Mouse (Mus musculus) stomach, postnatal 0 days (tissue): ENCODE measurements around the gene Xbp1. TPM values are rescaled to one million over a fixed set of nuclear protein-coding genes. Genes with fewer than 3 reads are reported as not detected.
A peak's percentile ranks its signal among the peaks of the same experiment; 100 is the strongest.

Experiments
- ATAC-seq: fragments of 200-750 bp; cut with Nextera tagmentation; 2 replicates; pipeline ENCODE4 v1.8.0; 2017; ENCODE audit not compliant: low FRiP score, low TSS enrichment
- DNase-seq: peaks from one replicate; pipeline ENCODE4 v3.0.0-alpha.2; 2016; ENCODE audit warnings: low spot score
- H3K27ac ChIP-seq: fragments of 300-500 bp; sonication (generic); replicated peaks from 2 replicates; pipeline ENCODE4 v1.5.1; 2014; ENCODE audit warnings: mild to moderate bottlenecking, control low read depth
- H3K27me3 ChIP-seq: fragments of 300-500 bp; sonication (generic); 2 replicates; pipeline ENCODE4 v1.6.1; 2014; ENCODE audit warnings: low read length; ENCODE audit not compliant: control insufficient read depth, insufficient read depth
- H3K36me3 ChIP-seq: fragments of 300-500 bp; sonication (generic); 2 replicates; pipeline ENCODE4 v1.6.1; 2014; ENCODE audit warnings: low read length, mixed read lengths; ENCODE audit not compliant: control insufficient read depth, insufficient read depth
- H3K4me1 ChIP-seq: fragments of 300-500 bp; sonication (generic); replicated peaks from 2 replicates; pipeline ENCODE4 v1.6.1; 2014; ENCODE audit warnings: antibody characterized with exemption; ENCODE audit not compliant: control insufficient read depth, insufficient read depth
- H3K4me2 ChIP-seq: fragments of 300-500 bp; sonication (generic); replicated peaks from 2 replicates; pipeline ENCODE4 v1.6.1; 2014; ENCODE audit warnings: low read depth, mild to moderate bottlenecking, control low read depth, moderate library complexity
- H3K4me3 ChIP-seq: fragments of 300-500 bp; sonication (generic); 2 replicates; pipeline ENCODE4 v1.5.1; 2014; ENCODE audit warnings: low read depth, low read length, control low read depth
- H3K9ac ChIP-seq: fragments of 300-500 bp; sonication (generic); 2 replicates; pipeline ENCODE4 v1.6.1; 2014; ENCODE audit warnings: mild to moderate bottlenecking, low read length, control low read depth, mixed read lengths
- H3K9me3 ChIP-seq: fragments of 300-500 bp; sonication (generic); 2 replicates; pipeline ENCODE4 v1.6.1; 2016; ENCODE audit warnings: low read length; ENCODE audit not compliant: control insufficient read depth
- CTCF ChIP-seq: IDR thresholded peaks from 2 replicates; pipeline ENCODE4 v1.5.1; 2016; ENCODE audit warnings: antibody characterized with exemption, low read depth, mild to moderate bottlenecking, moderate library complexity
- EP300 ChIP-seq: optimal IDR thresholded peaks from 2 replicates; pipeline ENCODE3; 2016; ENCODE audit warnings: antibody characterized with exemption
- WGBS: fragments of 180-500 bp; shearing (Covaris S2); extraction: QIAGEN DNeasy Blood & Tissue Kit; methylation state at CpG from one replicate; pipeline ENCODE4 v1.1.7; 2014; 5-methylcytosine and 5-hydroxymethylcytosine counted together
- polyA plus RNA-seq: library from polyadenylated mRNA; unstranded; fragments of >200 nt; fragmentation: Nextera tagmentation; extraction: Ambion mirVana; gene quantifications from 2 replicates; pipeline ENCODE4 v1.2.1, GENCODE M21; 2015

Xbp1 gene
- polyA plus RNA-seq, 1 experiment from 2014 or later: 221 TPM

DNA sequence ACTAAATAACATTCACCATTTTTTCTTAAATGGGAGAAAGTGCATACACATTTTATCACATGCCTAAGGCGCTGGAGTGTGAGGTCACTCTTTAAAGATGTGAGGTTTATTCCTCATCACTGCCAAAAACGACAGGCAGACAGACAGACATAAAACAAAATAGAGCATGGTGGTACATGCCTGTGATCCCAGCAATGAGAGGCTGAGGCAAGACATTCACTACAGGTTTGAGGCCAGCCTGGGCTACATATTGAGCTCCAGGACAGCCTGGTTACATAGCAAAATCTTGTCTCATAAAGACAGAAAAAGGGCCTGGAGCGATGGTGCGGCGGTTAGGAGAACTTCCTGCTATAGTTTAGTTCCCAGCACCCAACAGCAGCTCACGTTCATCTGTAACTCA is 5.3 kb upstream of the Xbp1 start:
- 81% methylated on average over 6 of the region's 6 CpGs for WGBS
- Histone ChIP-seq H3K27ac (no peak overlapping the region), H3K9me3 (no peaks in the 10 kb centered on the region), H3K4me2 (no peak overlapping the region), H3K27me3 (no peaks in the 10 kb centered on the region), H3K4me3 (no peak overlapping the region), H3K4me1 (no peaks in the 10 kb centered on the region), H3K36me3 (no peaks in the 10 kb centered on the region), H3K9ac (no peak overlapping the region)
- no peak for DNase-seq
- no peak for TF ChIP-seq CTCF
- no peak for TF ChIP-seq EP300
- ATAC-seq: no peak

DNA sequence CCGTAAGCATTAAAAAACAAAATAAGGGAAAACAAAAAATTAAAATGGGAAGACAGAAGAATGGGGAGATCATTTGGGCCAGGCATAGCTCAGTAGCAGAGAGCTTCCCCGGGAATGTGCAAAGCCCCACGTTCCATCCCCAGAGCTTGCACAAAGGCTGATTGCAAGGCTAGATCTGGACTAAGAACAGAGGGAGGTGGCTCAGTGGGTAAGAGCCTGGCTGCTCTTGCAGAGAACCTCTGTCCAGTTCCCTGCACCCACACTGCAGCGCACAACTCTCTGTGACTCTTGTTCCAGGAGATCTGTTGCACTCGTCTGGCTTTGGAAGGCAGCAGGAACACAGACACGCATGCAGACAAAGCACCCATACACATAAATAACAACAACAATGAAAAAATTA is 4.8 kb upstream of the Xbp1 start:
- no peaks in the 10 kb centered on the region for H3K9me3 ChIP-seq
- H3K27me3 ChIP-seq: no peaks in the 10 kb centered on the region
- H3K4me1 ChIP-seq: no peaks in the 10 kb centered on the region
- no peaks in the 10 kb centered on the region for H3K36me3 ChIP-seq
- H3K4me3 ChIP-seq: no peak overlapping the region
- no peak overlapping the region for H3K4me2 ChIP-seq
- DNase-seq (no peak), ATAC-seq (no peak)
- no peak overlapping the region for H3K9ac ChIP-seq
- 85% methylated on average over 6 of the region's 6 CpGs for WGBS
- no peak overlapping the region for H3K27ac ChIP-seq
- TF ChIP-seq EP300 (no peak), CTCF (no peak)

DNA sequence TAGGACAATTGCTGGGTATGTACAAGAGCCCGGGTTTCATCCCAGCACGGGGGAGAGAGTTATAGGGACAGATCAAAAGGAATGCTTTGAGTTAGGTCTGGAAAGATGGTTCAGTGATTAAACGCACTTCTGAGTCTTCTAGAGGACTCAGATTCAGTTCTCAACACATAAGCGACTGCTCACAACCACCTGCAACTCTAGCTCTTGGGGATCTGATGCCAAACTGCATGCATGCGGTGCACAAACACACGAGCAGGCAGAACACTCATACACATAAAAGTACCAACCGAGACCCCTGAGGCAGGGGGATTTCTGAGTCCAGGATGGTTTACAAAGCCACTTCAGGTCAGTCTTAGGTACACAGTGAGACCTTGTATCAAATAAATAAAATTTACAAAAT is 4.3 kb upstream of the Xbp1 start:
- ATAC-seq (no peak), DNase-seq (no peak)
- Histone ChIP-seq H3K9me3 (no peaks in the 10 kb centered on the region), H3K4me1 (no peaks in the 10 kb centered on the region), H3K36me3 (no peaks in the 10 kb centered on the region), H3K9ac (no peak overlapping the region), H3K27ac (no peak overlapping the region), H3K27me3 (no peaks in the 10 kb centered on the region), H3K4me3 (no peak overlapping the region), H3K4me2 (no peak overlapping the region)
- WGBS: 86% methylated on average over 7 of the region's 7 CpGs
- no peak for TF ChIP-seq CTCF
- no peak for TF ChIP-seq EP300

DNA sequence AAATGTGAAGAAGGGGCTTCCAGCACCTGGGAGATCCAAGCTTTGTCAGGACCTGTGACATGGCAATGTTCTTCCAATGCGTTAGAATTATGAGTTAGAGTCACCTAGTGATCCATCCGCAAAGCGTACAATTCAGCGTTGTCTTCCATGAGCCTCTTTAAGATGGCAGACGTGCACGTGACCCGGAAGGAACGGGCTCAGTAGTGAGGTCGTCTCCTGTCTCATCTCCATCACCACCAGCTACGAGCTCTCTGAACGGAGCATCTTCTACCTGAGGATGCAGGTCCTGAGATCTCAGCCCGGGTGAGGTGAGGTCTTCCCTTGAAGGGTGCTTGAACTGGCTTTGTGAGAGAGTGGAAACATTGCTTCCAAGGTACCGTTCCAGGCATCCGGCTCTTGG is 3.8 kb upstream of the Xbp1 start:
- H3K9me3 ChIP-seq: no peaks in the 10 kb centered on the region
- no peak for DNase-seq
- H3K27me3 ChIP-seq: no peaks in the 10 kb centered on the region
- TF ChIP-seq EP300 (no peak), CTCF (no peak)
- no peaks in the 10 kb centered on the region for H3K36me3 ChIP-seq
- H3K9ac ChIP-seq: no peak overlapping the region
- WGBS: 91% methylated on average over 14 of the region's 14 CpGs
- H3K4me2 ChIP-seq: no peak overlapping the region
- no peak overlapping the region for H3K27ac ChIP-seq
- ATAC-seq: no peak
- no peak overlapping the region for H3K4me3 ChIP-seq
- no peaks in the 10 kb centered on the region for H3K4me1 ChIP-seq

DNA sequence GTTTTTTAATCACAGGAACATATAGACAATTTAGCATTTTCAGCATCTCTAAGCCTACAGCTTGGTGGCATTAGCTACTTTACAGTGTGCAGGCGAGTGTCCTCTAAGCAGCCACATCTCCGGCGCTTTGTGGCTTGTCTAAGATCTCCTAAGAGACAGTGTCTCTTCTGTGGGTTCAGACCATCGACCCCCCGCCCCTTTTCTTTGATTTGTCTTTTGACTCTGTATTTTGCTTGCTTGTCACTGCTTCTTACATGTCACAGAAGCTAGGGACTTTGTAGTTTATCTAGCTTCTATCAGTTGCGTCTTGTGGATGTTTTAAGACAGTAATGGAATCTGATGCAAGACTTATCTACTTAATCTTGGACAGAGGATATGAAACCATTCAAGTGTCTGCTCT is 3.1 kb upstream of the Xbp1 start:
- Histone ChIP-seq H3K27me3 (no peaks in the 10 kb centered on the region), H3K4me3 (no peak overlapping the region), H3K4me2 (no peak overlapping the region), H3K36me3 (no peaks in the 10 kb centered on the region), H3K27ac (no peak overlapping the region), H3K9me3 (no peaks in the 10 kb centered on the region), H3K4me1 (no peaks in the 10 kb centered on the region), H3K9ac (no peak overlapping the region)
- 70% methylated on average over 6 of the region's 6 CpGs for WGBS
- TF ChIP-seq EP300: no peak
- TF ChIP-seq CTCF: no peak
- DNase-seq (no peak), ATAC-seq (no peak)

DNA sequence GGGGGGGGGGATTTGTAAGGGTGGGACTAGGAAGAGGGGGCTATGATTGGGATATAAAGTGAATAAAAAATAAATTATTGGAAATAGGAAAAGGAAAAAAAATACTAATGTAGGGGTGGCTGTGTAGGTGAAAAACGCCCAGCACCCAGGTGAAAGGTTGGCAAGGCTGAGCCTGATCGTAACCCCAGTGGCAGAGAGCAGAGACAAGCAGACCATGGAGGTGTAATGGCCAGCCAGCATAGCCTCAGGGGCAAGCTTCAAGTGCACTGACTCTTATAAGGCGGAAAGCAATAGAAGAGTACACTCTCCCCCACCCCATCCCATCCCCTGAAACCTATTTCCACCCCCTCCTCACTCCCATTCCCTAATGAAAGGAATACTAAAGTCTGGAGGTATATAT is 778 bp upstream of the Xbp1 start:
- WGBS: 79% methylated on average over 3 of the region's 3 CpGs
- Histone ChIP-seq H3K27me3 (no peaks in the 10 kb centered on the region), H3K36me3 (peaks cover 15% of the 10 kb centered on the region), H3K4me1 (peaks cover 3% of the 10 kb centered on the region; the same call in 1 of the 2 replicates), H3K9me3 (no peaks in the 10 kb centered on the region), H3K4me3 (no peak overlapping the region), H3K4me2 (peak overlapping the region; percentile 60), H3K9ac (no peak overlapping the region), H3K27ac (no peak overlapping the region)
- DNase-seq (no peak), ATAC-seq (no peak)
- no peak for TF ChIP-seq EP300
- no peak for TF ChIP-seq CTCF

DNA sequence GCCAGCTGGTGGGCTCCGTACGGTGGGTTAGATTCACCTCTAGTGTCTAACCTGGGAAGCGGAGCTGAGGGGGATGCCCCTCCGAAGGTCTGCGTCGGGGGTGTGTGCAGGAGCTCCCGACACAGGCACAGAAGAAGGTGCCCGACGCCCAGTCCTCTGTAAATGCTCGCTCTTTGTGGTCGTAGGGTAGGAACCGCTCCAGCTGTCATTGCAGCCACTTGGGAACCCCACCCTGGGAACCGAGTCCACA is 732 bp downstream of the Xbp1 start:
- TF ChIP-seq EP300 (no peak), CTCF (no peak)
- no peaks in the 10 kb centered on the region for H3K27me3 ChIP-seq
- H3K9me3 ChIP-seq: no peaks in the 10 kb centered on the region
- H3K36me3 ChIP-seq: peaks cover 26% of the 10 kb centered on the region
- peaks cover 3% of the 10 kb centered on the region; the same call in 1 of the 2 replicates for H3K4me1 ChIP-seq
- peak overlapping the region; percentile 100 for H3K4me3 ChIP-seq
- peak overlapping the region; percentile 100 for H3K9ac ChIP-seq
- no peak; the same call in 1 of the 2 replicates for ATAC-seq
- no peak for DNase-seq
- H3K27ac ChIP-seq: peak overlapping the region; percentile 100
- 0% methylated on average over 13 of the region's 13 CpGs for WGBS
- peak overlapping the region; percentile 60 for H3K4me2 ChIP-seq
